In genomic region chr10:81628390-81628789, GRCm38 (mm10) we compare ENCODE assay signal across 8 mouse cellular contexts. TPM values are rescaled to one million over a fixed set of nuclear protein-coding genes. Genes with fewer than 3 reads are reported as not detected.
DNase-seq lines count a peak whose midpoint lies in the region; ATAC-seq and TF ChIP-seq lines count a peak whose summit lies in the region.

TSS of gene Ankrd24 (plus strand) at chr10:81628540.

- WGBS in spleen, adult 2 months: 91% methylated on average over 16 of the region's 16 CpGs
- WGBS in hindbrain, embryonic 11.5 days: 78% methylated on average over 16 of the region's 16 CpGs
- WGBS in liver, embryonic 13.5 days (ENCODE audit: insufficient replicate concordance): 83% methylated on average over 16 of the region's 16 CpGs

- H3K27me3 ChIP-seq in spleen, adult 2 months (ENCODE audit: control insufficient read depth, insufficient read depth, low read length): no peaks in the 10 kb centered on the region
- H3K27me3 ChIP-seq in hindbrain, embryonic 11.5 days (ENCODE audit: control insufficient read depth, insufficient read depth, low read length): no peaks in the 10 kb centered on the region
- no peaks in the 10 kb centered on the region for H3K27me3 ChIP-seq in liver, embryonic 13.5 days

- peak within 1 kb of the TSS; percentile 87 for H3K27ac ChIP-seq in spleen, adult 2 months (ENCODE audit: insufficient read depth, low read length)
- H3K27ac ChIP-seq in hindbrain, embryonic 11.5 days (ENCODE audit: low read depth, low read length): peak within 1 kb of the TSS; percentile 80
- H3K27ac ChIP-seq in liver, embryonic 13.5 days: peak within 1 kb of the TSS; percentile 89

- H3K9me3 ChIP-seq in hindbrain, embryonic 11.5 days (ENCODE audit: control insufficient read depth, low read length): no peaks in the 10 kb centered on the region
- no peaks in the 10 kb centered on the region for H3K9me3 ChIP-seq in liver, embryonic 13.5 days (replicated peaks)

- no peak for DNase-seq in frontal cortex, adult 2 months (ENCODE audit: extremely low spot score in 1 of 2, low spot score in 1 of 2)
- no peak for DNase-seq in spleen, adult 2 months (ENCODE audit: low read depth in 1 of 2, low spot score in 2 of 2)
- DNase-seq in spleen, postnatal 4 days (ENCODE audit: low spot score in 2 of 2): no peak
- DNase-seq in hindbrain, embryonic 11.5 days (ENCODE audit: low spot score): no peak
- DNase-seq in liver, embryonic 13.5 days: no peak
- DNase-seq in frontal cortex, postnatal 25 days (ENCODE audit: low spot score in 2 of 2): no peak
- DNase-seq in spleen, postnatal 10 days (ENCODE audit: low spot score in 2 of 2): no peak

- no peak for ATAC-seq in frontal cortex, adult (ENCODE audit: low TSS enrichment)
- ATAC-seq in hindbrain, embryonic 11.5 days (ENCODE audit: low FRiP score): no peak
- ATAC-seq in liver, embryonic 13.5 days (ENCODE audit: low read depth): no peak

- H3K4me2 ChIP-seq in hindbrain, embryonic 11.5 days (replicated peaks; ENCODE audit: low read depth, low read length): peak within 1 kb of the TSS; percentile 61
- H3K4me2 ChIP-seq in liver, embryonic 13.5 days: peak within 1 kb of the TSS; percentile 92

- H3K36me3 ChIP-seq in spleen, adult 2 months (ENCODE audit: control insufficient read depth, insufficient read depth, low read length): no peaks in the 10 kb centered on the region
- H3K36me3 ChIP-seq in hindbrain, embryonic 11.5 days (ENCODE audit: control insufficient read depth, insufficient read depth, low read length): 0 out of 2 replicates have a peak, but pooled peaks cover 1% of the 10 kb centered on the region
- peaks cover 16% of the 10 kb centered on the region; the same call in 1 of the 2 replicates for H3K36me3 ChIP-seq in liver, embryonic 13.5 days

- H3K4me3 ChIP-seq in spleen, adult 2 months (ENCODE audit: extremely low read depth, insufficient read depth, insufficient read length): peak within 1 kb of the TSS; percentile 91
- H3K4me3 ChIP-seq in hindbrain, embryonic 11.5 days (ENCODE audit: low read depth, low read length): peak within 1 kb of the TSS; percentile 64
- peak within 1 kb of the TSS; percentile 76 for H3K4me3 ChIP-seq in liver, embryonic 13.5 days (replicated peaks)

- TF ChIP-seq CTCF in spleen, adult 2 months (IDR thresholded peaks at IDR 0.05; ENCODE audit: extremely low read depth, insufficient read depth, insufficient read length, insufficient replicate concordance): no peak

- peaks cover 4% of the 10 kb centered on the region; the same call in 1 of the 2 replicates for H3K4me1 ChIP-seq in spleen, adult 2 months (ENCODE audit: control insufficient read depth, insufficient read depth, insufficient read length)
- H3K4me1 ChIP-seq in hindbrain, embryonic 11.5 days (replicated peaks; ENCODE audit: control insufficient read depth, insufficient read depth, low read length): peaks cover 3% of the 10 kb centered on the region; the same call in 1 of the 2 replicates
- peaks cover 44% of the 10 kb centered on the region for H3K4me1 ChIP-seq in liver, embryonic 13.5 days (replicated peaks)

- no peak for TF ChIP-seq POLR2A in spleen, adult 2 months (IDR thresholded peaks at IDR 0.05; ENCODE audit: low read depth, low read length)

- peak within 1 kb of the TSS; percentile 80 for H3K9ac ChIP-seq in hindbrain, embryonic 11.5 days (ENCODE audit: low read depth, low read length)
- H3K9ac ChIP-seq in liver, embryonic 13.5 days: peak within 1 kb of the TSS; percentile 82

RNA-seq across cellular contexts. Expression of gene Ankrd24, which starts in this region (rescaled TPM):
- 106 and 108 TPM in 2 replicates for polyA plus RNA-seq in frontal cortex, adult 2 months (2012; rRNA removed)
- polyA plus RNA-seq in spleen, adult 2 months (2012; rRNA removed): 14.0 and 17.8 TPM in 2 replicates
- polyA plus RNA-seq in hindbrain, embryonic 11.5 days (2014; fragmentation: Nextera tagmentation; extraction: Ambion mirVana): 2.7 and 4.4 TPM in 2 replicates
- polyA plus RNA-seq in liver, embryonic 13.5 days (2015; fragmentation: Nextera tagmentation; extraction: Ambion mirVana): 1.9 and 2.2 TPM in 2 replicates
